Mouse (Mus musculus) liver, embryonic 14.5 days (tissue): ENCODE data around the gene Ppm1l. TPM values are rescaled to one million over a fixed set of nuclear protein-coding genes. Genes with fewer than 3 reads are reported as not detected.

Source experiments
- ATAC-seq: fragments of 200-750 bp; cut with Nextera tagmentation; 2 replicates; pipeline ENCODE4 v1.8.0; 2017; ENCODE audit warnings: moderate number of reproducible peaks, mild to moderate bottlenecking, moderate library complexity; ENCODE audit not compliant: insufficient read depth
- DNase-seq, 3 experiments: peaks; one replicate each; pipeline ENCODE4 v3.0.0-alpha.2; 2012 to 2013; ENCODE audit warnings: low read depth in 3 of 3, low spot score in 3 of 3
- H3K27ac ChIP-seq: fragments of 300-500 bp; sonication (generic); 2 replicates; pipeline ENCODE4 v1.5.1; 2014; ENCODE audit warnings: moderate library complexity, mild to moderate bottlenecking, control low read depth, inconsistent platforms
- H3K27me3 ChIP-seq: fragments of 300-500 bp; sonication (generic); 2 replicates; pipeline ENCODE4 v1.6.1; 2014; ENCODE audit warnings: mild to moderate bottlenecking, low read length, moderate library complexity; ENCODE audit not compliant: control insufficient read depth, insufficient read depth
- H3K36me3 ChIP-seq: fragments of 300-500 bp; sonication (generic); replicated peaks from 2 replicates; pipeline ENCODE4 v1.6.1; 2014; ENCODE audit warnings: low read depth; ENCODE audit not compliant: control insufficient read depth, insufficient read depth
- H3K4me1 ChIP-seq, 2 experiments: fragments of 200-500 bp in 1 of 2; fragments of 300-500 bp in 1 of 2; sonication (generic) in 1 of 2; replicated peaks; 2 replicates each; pipeline ENCODE4 v1.6.1; 2012 to 2014; ENCODE audit warnings: antibody characterized with exemption in 1 of 2, inconsistent platforms in 1 of 2, low read length in 1 of 2; ENCODE audit not compliant: control insufficient read depth in 2 of 2, insufficient read depth in 2 of 2
- H3K4me2 ChIP-seq: fragments of 300-500 bp; sonication (generic); 2 replicates; pipeline ENCODE4 v1.6.1; 2014; ENCODE audit warnings: low read depth, mild to moderate bottlenecking, control low read depth, moderate library complexity
- H3K4me3 ChIP-seq, 2 experiments: fragments of 200-500 bp in 1 of 2; fragments of 300-500 bp in 1 of 2; sonication (generic) in 1 of 2; 2 replicates each; pipeline ENCODE4 v1.5.1; 2012 to 2014; ENCODE audit warnings: low read depth in 2 of 2, low read length in 2 of 2, mild to moderate bottlenecking in 2 of 2, control low read depth in 1 of 2, inconsistent platforms in 1 of 2, moderate library complexity in 1 of 2; ENCODE audit not compliant: insufficient read depth in 1 of 2
- H3K9ac ChIP-seq: fragments of 300-500 bp; sonication (generic); replicated peaks from 2 replicates; pipeline ENCODE4 v1.6.1; 2014; ENCODE audit warnings: mild to moderate bottlenecking, control low read depth, moderate library complexity
- H3K9me3 ChIP-seq: fragments of 300-500 bp; sonication (generic); 2 replicates; pipeline ENCODE4 v1.6.1; 2016; ENCODE audit warnings: low read length, mixed read lengths; ENCODE audit not compliant: control insufficient read depth
- CTCF ChIP-seq: IDR thresholded peaks from 2 replicates; pipeline ENCODE4 v1.5.1; 2016; ENCODE audit warnings: antibody characterized with exemption, low read depth, control low read depth
- EP300 ChIP-seq: IDR thresholded peaks from 2 replicates; pipeline ENCODE4 v1.6.1; 2016; ENCODE audit warnings: antibody characterized with exemption, low read depth
- WGBS: fragments of 180-500 bp; shearing (Covaris S2); extraction: QIAGEN DNeasy Blood & Tissue Kit; methylation state at CpG from one replicate; pipeline ENCODE4 v1.1.7; 2014; ENCODE audit not compliant: insufficient replicate concordance; 5-methylcytosine and 5-hydroxymethylcytosine counted together
- polyA plus RNA-seq, 2 experiments: library from polyadenylated mRNA; depleted of rRNA in 1 of 2; stranded (reverse) in 1 of 2; unstranded in 1 of 2; fragments of >200 nt; fragmentation: Nextera tagmentation in 1 of 2; extraction: Ambion mirVana in 1 of 2; gene quantifications; 2 replicates each; pipeline versions ENCODE4 v1.2.1 to v1.2.3; 2012 to 2014

Ppm1l gene
- polyA plus RNA-seq, 2 experiments: 2.4 to 3.7 TPM

- Histone ChIP-seq H3K27me3 (no peaks in the 10 kb centered on the region), H3K4me1 (no peaks in the 10 kb centered on the region), H3K4me3 (no peak overlapping the region), H3K36me3 (no peaks in the 10 kb centered on the region), H3K9ac (no peak overlapping the region), H3K9me3 (no peaks in the 10 kb centered on the region), H3K4me2 (no peak overlapping the region), H3K27ac (no peak overlapping the region)
- TF ChIP-seq EP300 (no peak), CTCF (no peak)
- DNase-seq (no peak), ATAC-seq (no peak)
- 50% methylated on average over 1 of the region's 1 CpGs for WGBS
Measured at GRCm38 (mm10) chr3:69461956-69462355, 145.3 kb downstream of the Ppm1l start.

GRCm38 (mm10) chr3:69465751-69466150 is 149.1 kb downstream of the Ppm1l start:
- Histone ChIP-seq H3K4me3 (no peak overlapping the region), H3K4me2 (no peak overlapping the region), H3K9me3 (no peaks in the 10 kb centered on the region), H3K4me1 (peaks cover 11 to 16% of the 10 kb centered on the region in 2 experiments), H3K9ac (no peak overlapping the region), H3K36me3 (no peaks in the 10 kb centered on the region), H3K27me3 (no peaks in the 10 kb centered on the region), H3K27ac (no peak overlapping the region)
- ATAC-seq: no peak
- TF ChIP-seq EP300 (no peak), CTCF (no peak)
- 73% methylated on average over 4 of the region's 4 CpGs for WGBS
- no peak for DNase-seq

- DNase-seq: no peak
- WGBS: 16% methylated on average over 9 of the region's 9 CpGs
- Histone ChIP-seq H3K9ac (no peak overlapping the region), H3K27ac (no peak overlapping the region), H3K9me3 (no peaks in the 10 kb centered on the region), H3K4me2 (peak overlapping the region; percentile 47; the same call in 1 of the 2 replicates), H3K27me3 (no peaks in the 10 kb centered on the region), H3K4me1 (peaks cover 11 to 16% of the 10 kb centered on the region in 2 experiments), H3K4me3 (no peak overlapping the region), H3K36me3 (no peaks in the 10 kb centered on the region)
- no peak for TF ChIP-seq EP300
- no peak for ATAC-seq
Measured at GRCm38 (mm10) chr3:69468280-69469008, 151.8 kb downstream of the Ppm1l start.

DNA sequence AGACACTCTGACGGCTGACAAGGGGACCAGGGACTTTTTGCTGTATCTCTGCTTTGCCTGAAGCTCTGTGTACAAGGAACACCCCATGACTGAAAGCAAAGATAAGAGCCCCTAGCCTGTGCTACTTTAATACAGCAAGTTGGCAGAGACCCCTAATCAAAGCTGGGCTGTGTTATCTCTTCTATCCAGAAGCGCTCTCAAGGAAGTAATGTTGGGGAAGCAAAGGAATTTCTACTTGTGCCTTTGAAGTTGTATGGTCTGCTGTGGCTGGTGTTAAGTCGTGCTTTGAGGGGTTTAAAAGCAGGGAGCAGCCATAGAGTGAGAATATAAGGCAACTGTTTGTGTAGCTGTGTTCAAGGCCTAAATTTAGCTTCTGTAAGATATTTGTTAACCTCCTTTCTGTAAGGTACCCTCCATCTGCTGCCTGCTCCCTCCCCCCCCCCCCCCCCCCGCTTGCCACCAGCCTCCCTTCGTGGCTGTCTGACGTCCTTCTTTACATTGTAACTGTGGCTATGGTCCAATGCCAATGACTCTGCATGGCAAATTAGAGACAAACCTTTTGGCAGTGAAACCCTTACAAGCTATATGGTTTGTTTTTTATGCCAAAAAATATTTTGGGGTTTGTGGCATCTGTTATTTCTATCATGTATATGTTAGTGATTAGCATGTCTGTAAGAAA is 152.9 kb downstream of the Ppm1l start:
- TF ChIP-seq CTCF (no peak), EP300 (peak; percentile 75)
- peak; percentile 96 for ATAC-seq
- Histone ChIP-seq H3K9ac (no peak overlapping the region), H3K4me2 (peak overlapping the region; percentile 47), H3K4me3 (no peak overlapping the region), H3K27me3 (no peaks in the 10 kb centered on the region), H3K4me1 (peaks cover 11 to 16% of the 10 kb centered on the region in 2 experiments), H3K27ac (no peak overlapping the region), H3K36me3 (no peaks in the 10 kb centered on the region), H3K9me3 (no peaks in the 10 kb centered on the region)
- WGBS: 11% methylated on average over 5 of the region's 6 CpGs
- DNase-seq: peak; percentile 58 to 64 (median 58)

DNA sequence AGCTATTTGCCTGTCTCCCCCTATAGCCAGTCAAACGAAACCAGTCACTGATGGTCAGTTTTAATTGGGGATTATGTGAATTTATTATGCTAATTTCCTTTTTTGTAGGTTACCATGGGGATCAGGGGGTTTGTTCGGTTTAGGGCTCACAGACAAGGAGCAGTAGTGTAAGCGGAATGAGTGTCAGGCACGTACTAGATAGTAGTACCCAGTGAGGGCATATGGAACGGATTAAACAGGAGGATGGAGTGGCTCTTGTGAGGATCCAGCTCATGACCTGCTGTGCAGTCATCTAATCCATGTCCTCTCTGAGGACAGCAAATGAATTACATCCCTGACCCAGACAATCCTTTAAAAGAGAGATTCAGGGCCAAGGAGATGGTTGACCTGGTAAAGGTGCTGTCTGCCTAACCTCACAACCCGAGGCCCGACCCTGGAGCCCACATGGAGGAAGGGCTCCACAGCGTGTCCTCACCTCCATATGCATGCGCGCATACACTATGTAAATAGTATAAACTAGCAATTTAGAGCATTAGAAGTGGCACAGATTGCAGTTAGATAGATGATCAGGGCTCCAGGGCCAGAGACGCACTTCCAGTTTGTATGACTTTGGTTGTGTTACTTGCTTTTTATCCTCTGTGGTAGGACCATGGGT is 153.6 kb downstream of the Ppm1l start:
- H3K9ac ChIP-seq: no peak overlapping the region
- H3K9me3 ChIP-seq: no peaks in the 10 kb centered on the region
- no peak overlapping the region for H3K4me3 ChIP-seq
- DNase-seq: no peak
- ATAC-seq: no peak
- TF ChIP-seq CTCF: no peak
- no peak for TF ChIP-seq EP300
- no peaks in the 10 kb centered on the region for H3K36me3 ChIP-seq
- no peak overlapping the region for H3K27ac ChIP-seq
- 77% methylated on average over 11 of the region's 11 CpGs for WGBS
- no peak overlapping the region for H3K4me2 ChIP-seq
- no peaks in the 10 kb centered on the region for H3K27me3 ChIP-seq
- H3K4me1 ChIP-seq: peaks cover 11 to 16% of the 10 kb centered on the region in 2 experiments
